Mouse (Mus musculus) midbrain, embryonic 14.5 days (tissue): ENCODE results near the gene Gpr15. TPM values are rescaled to one million over a fixed set of nuclear protein-coding genes. Genes with fewer than 3 reads are reported as not detected.

ENCODE experiments used
- ATAC-seq: fragments of 200-750 bp; cut with Nextera tagmentation; 2 replicates; pipeline ENCODE4 v1.8.0; 2017; ENCODE audit warnings: moderate number of reproducible peaks, moderate library complexity; ENCODE audit not compliant: low FRiP score, low TSS enrichment
- DNase-seq: peaks from one replicate; pipeline ENCODE4 v3.0.0-alpha.2; 2015
- H3K27ac ChIP-seq: fragments of 300-500 bp; sonication (generic); replicated peaks from 2 replicates; pipeline ENCODE4 v1.5.1; 2014; ENCODE audit warnings: mild to moderate bottlenecking, low read depth, low read length, moderate library complexity
- H3K27me3 ChIP-seq: fragments of 300-500 bp; sonication (generic); 2 replicates; pipeline ENCODE4 v1.6.1; 2014; ENCODE audit warnings: low read length, control low read depth, mixed read lengths; ENCODE audit not compliant: control insufficient read depth, insufficient read depth
- H3K36me3 ChIP-seq: fragments of 300-500 bp; sonication (generic); 2 replicates; pipeline ENCODE4 v1.6.1; 2014; ENCODE audit warnings: low read length, control low read depth; ENCODE audit not compliant: control insufficient read depth, insufficient read depth
- H3K4me1 ChIP-seq: fragments of 300-500 bp; sonication (generic); 2 replicates; pipeline ENCODE4 v1.6.1; 2014; ENCODE audit warnings: mild to moderate bottlenecking, antibody characterized with exemption, low read length, control low read depth; ENCODE audit not compliant: control insufficient read depth, insufficient read depth
- H3K4me2 ChIP-seq: fragments of 300-500 bp; sonication (generic); 2 replicates; pipeline ENCODE4 v1.6.1; 2014; ENCODE audit warnings: mild to moderate bottlenecking, low read length, moderate library complexity
- H3K4me3 ChIP-seq: fragments of 300-500 bp; sonication (generic); replicated peaks from 2 replicates; pipeline ENCODE4 v1.5.1; 2014; ENCODE audit warnings: low read depth, low read length
- H3K9ac ChIP-seq: fragments of 300-500 bp; sonication (generic); replicated peaks from 2 replicates; pipeline ENCODE4 v1.6.1; 2014; ENCODE audit warnings: mild to moderate bottlenecking, low read length, moderate library complexity
- H3K9me3 ChIP-seq: fragments of 300-500 bp; sonication (generic); 2 replicates; pipeline ENCODE4 v1.6.1; 2016; ENCODE audit warnings: low read length, control low read depth, mixed read lengths; ENCODE audit not compliant: control insufficient read depth
- WGBS: fragments of 180-500 bp; shearing (Covaris S2); extraction: QIAGEN DNeasy Blood & Tissue Kit; methylation state at CpG from one replicate; pipeline ENCODE4 v1.1.7; 2014; 5-methylcytosine and 5-hydroxymethylcytosine counted together
- polyA plus RNA-seq: library from polyadenylated mRNA; unstranded; fragments of >200 nt; fragmentation: Nextera tagmentation; extraction: Ambion mirVana; gene quantifications from 2 replicates; pipeline ENCODE4 v1.2.1, GENCODE M21; 2014

Gene Gpr15
- polyA plus RNA-seq, 1 experiment from 2014 or later = 0.13 TPM

DNA sequence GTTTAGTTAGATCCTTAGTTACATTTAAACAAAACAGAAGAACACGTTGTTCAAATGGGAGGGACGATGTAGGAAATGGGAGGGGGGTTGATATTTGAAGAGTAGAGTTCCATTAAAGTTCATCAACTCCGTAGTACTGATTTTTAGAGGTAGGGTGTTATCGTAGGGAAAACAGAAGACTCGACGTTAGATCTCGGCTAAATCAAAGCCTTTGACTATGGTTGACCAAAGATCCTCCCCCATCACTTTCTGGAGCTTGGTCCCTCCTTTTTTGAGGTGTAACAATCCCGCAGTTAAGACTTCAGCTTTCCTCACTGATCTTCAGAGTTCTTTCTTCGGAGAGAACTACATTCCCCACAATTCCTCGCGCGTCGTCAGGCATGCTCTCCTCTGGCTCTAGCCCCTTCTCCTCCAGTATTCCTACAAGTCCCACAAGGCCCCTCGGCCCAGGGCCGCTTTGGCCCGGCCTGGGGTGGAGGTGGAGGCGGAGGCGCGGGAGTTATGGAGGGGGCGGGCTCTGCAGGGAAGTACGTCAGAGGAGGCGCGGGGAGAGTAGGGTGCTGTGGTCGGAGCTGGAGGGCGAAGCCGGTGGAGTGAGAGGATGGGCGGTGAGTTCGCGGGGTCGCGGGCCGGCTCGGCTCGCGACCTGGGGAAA is 8.7 kb upstream of the Gpr15 start, which contains the start of gene Cldnd1:
TSS of gene Cldnd1 (plus strand) at position 434 of the 655 bp plus-strand sequence.
- peak within 1 kb of the TSS; percentile 80 for H3K9ac ChIP-seq
- DNase-seq = peak; percentile 98
- peak within 1 kb of the TSS; percentile 81 for H3K4me3 ChIP-seq
- no peaks in the 10 kb centered on the region for H3K27me3 ChIP-seq
- peak; percentile 100 for ATAC-seq
- no peaks in the 10 kb centered on the region for H3K9me3 ChIP-seq
- 2% methylated on average over 35 of the region's 35 CpGs for WGBS
- peaks cover 6% of the 10 kb centered on the region; the same call in 1 of the 2 replicates for H3K4me1 ChIP-seq
- peak within 1 kb of the TSS; percentile 71 for H3K4me2 ChIP-seq
- H3K27ac ChIP-seq = peak within 1 kb of the TSS; percentile 86
- peaks cover 25% of the 10 kb centered on the region for H3K36me3 ChIP-seq

DNA sequence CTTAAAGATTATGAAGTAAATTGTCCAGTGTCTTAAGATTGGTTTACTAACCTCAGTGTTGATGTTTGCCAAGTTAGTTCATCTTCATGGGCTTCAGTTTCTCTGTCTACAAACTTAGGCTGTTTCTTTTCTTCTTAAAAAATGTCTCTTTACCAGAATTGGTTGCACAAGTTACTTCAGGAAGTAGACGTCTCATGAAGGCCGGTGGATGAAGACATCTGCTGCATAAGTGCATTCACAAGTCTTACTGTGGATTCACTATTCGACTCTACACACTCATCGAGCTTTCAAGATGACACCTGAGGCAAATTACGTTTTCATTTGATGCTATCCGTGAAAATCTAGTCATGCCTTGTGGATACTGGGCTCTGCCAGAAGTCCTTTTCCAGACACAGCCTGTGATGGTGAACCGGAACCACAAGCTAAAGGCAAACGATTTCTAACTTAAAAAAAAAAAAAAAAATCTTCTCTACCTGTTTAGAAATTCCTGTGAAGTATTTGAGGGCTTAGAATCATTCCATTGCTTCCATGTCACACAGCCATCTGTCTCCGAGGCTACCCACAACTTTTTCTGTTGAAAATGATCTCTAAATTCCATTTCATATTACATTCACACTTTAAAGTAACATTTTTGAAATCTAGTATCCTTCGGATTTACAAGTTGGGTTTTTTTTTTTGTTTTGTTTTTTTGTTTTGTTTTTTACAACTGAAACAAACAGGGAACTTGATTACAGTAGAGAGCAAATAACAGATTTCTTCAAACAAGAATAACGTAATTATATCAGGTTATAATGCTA is 8.0 kb upstream of the Gpr15 start:
- Histone ChIP-seq H3K9ac (no peak overlapping the region), H3K27me3 (no peaks in the 10 kb centered on the region), H3K4me1 (peaks cover 6% of the 10 kb centered on the region; the same call in 1 of the 2 replicates), H3K36me3 (peaks cover 18% of the 10 kb centered on the region), H3K4me2 (peak overlapping the region; percentile 41; the same call in 1 of the 2 replicates), H3K27ac (no peak overlapping the region), H3K4me3 (no peak overlapping the region), H3K9me3 (no peaks in the 10 kb centered on the region)
- no peak for ATAC-seq
- DNase-seq = no peak
- WGBS = 81% methylated on average over 11 of the region's 11 CpGs

DNA sequence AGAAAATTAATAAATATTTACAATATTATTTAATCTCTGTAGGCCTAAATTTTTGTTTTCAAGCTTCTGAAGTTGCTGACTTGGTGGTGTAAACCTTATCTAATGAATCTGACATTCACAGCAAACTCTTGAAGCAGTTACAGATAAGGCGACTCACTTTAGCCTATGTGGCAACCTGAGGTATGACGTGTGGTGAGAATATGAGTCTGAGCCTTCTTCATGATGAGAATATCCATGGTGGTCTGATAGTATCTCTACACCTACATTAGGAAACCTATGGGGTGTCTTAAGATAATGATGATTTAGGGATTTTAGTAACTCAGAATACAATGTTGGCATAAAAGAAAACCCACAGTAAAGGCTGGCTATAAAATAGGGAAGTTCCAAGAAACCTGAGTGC is 3.4 kb upstream of the Gpr15 start:
- H3K27ac ChIP-seq = no peak overlapping the region
- WGBS = 92% methylated on average over 2 of the region's 2 CpGs
- no peak for DNase-seq
- H3K4me2 ChIP-seq = no peak overlapping the region
- H3K27me3 ChIP-seq = no peaks in the 10 kb centered on the region
- H3K4me3 ChIP-seq = no peak overlapping the region
- H3K9ac ChIP-seq = no peak overlapping the region
- H3K9me3 ChIP-seq = no peaks in the 10 kb centered on the region
- no peak for ATAC-seq
- no peaks in the 10 kb centered on the region for H3K36me3 ChIP-seq
- H3K4me1 ChIP-seq = no peaks in the 10 kb centered on the region

DNA sequence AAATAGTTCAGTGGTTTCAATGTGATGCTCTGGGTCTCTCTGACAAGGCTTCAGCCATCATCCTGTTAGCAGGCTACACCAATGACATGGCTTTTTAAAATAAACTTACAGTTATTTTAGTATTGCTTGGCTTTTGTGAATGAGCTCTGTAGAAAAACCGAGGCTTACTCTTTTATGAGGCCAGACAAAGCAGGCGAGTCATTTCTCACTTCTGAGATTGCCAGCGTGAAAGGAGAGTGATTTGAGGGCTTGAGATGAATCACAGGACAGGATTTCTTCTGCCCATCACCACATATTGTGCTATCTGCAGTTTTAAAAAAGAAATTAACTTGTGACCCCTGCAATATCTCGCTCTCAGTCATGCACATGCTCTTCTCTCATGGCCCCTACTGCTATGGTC is 3.9 kb downstream of the Gpr15 start:
- no peak for DNase-seq
- H3K9me3 ChIP-seq = no peaks in the 10 kb centered on the region
- H3K4me1 ChIP-seq = no peaks in the 10 kb centered on the region
- H3K4me2 ChIP-seq = no peak overlapping the region
- ATAC-seq = no peak
- H3K27me3 ChIP-seq = no peaks in the 10 kb centered on the region
- no peak overlapping the region for H3K9ac ChIP-seq
- H3K36me3 ChIP-seq = no peaks in the 10 kb centered on the region
- WGBS = 75% methylated on average over 4 of the region's 4 CpGs
- H3K27ac ChIP-seq = no peak overlapping the region
- H3K4me3 ChIP-seq = no peak overlapping the region

DNA sequence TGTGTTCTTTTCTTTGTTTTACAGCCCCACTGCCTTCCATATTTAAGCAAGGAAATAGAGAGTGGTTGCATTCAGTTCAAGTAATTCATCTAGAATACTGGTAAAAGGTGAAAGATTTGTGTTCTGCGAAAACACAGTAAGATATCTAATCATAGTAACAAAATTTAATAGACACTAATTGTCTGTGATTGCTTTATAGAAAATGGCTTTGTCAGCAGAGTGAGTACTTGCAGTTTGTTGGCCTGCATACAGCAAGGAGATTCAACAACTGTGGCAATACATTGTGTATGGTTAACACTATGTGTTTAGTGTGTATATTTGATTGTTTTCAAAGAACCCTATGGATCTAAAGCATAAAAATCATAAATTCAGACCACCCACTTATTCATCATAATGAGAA is 5.7 kb downstream of the Gpr15 start:
- ATAC-seq = no peak
- no peak for DNase-seq
- Histone ChIP-seq H3K4me3 (no peak overlapping the region), H3K27ac (no peak overlapping the region), H3K36me3 (no peaks in the 10 kb centered on the region), H3K9me3 (no peaks in the 10 kb centered on the region), H3K4me1 (no peaks in the 10 kb centered on the region), H3K4me2 (no peak overlapping the region), H3K27me3 (no peaks in the 10 kb centered on the region), H3K9ac (no peak overlapping the region)
- 86% methylated on average over 1 of the region's 1 CpGs for WGBS

DNA sequence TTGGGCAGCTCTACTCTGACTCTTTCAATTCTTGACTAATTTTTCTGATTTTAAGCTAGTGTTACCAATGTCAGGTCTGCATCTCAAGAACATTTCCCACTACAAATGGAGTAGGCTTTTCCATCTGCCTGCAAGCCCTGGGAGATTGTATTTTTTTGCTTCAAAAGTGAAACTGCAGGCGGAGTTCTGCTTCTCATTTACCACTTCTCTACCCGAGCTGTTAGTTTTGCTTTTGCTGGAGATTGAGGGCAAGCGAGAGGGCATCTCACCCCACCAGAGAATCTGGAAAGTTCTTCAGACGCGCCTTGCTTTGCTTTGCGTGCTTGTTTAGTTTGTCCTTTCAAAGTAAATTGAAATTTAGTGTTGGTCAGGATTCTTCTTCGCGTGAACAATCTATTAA is 6.6 kb downstream of the Gpr15 start:
- Histone ChIP-seq H3K4me3 (no peak overlapping the region), H3K27me3 (no peaks in the 10 kb centered on the region), H3K9me3 (no peaks in the 10 kb centered on the region), H3K27ac (no peak overlapping the region), H3K36me3 (no peaks in the 10 kb centered on the region), H3K9ac (no peak overlapping the region), H3K4me2 (no peak overlapping the region), H3K4me1 (no peaks in the 10 kb centered on the region)
- ATAC-seq (no peak), DNase-seq (no peak)
- 90% methylated on average over 8 of the region's 8 CpGs for WGBS

DNA sequence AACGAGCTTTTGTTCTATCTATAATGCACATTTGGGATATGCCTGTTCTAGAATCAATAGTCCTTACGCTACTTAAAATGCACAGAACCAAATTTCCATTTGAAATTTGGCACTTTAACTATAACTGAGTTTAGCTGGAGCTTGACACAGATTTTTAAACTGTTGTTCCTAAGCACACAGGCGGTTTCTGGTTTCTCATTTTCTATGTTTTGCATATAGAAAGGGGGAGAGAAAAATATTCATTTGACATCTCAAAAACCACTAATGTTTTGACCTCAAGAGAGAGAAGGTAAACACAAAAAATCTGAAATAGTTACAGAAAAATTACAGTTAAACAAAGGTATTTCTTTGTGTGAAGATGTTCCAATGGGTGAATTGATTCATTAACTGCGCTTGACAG is 9.3 kb downstream of the Gpr15 start:
- Histone ChIP-seq H3K27ac (no peak overlapping the region), H3K9me3 (no peaks in the 10 kb centered on the region), H3K9ac (no peak overlapping the region), H3K4me1 (no peaks in the 10 kb centered on the region), H3K4me3 (no peak overlapping the region), H3K27me3 (no peaks in the 10 kb centered on the region), H3K36me3 (no peaks in the 10 kb centered on the region), H3K4me2 (no peak overlapping the region)
- ATAC-seq (no peak), DNase-seq (no peak)
- 75% methylated on average over 4 of the region's 4 CpGs for WGBS

DNA sequence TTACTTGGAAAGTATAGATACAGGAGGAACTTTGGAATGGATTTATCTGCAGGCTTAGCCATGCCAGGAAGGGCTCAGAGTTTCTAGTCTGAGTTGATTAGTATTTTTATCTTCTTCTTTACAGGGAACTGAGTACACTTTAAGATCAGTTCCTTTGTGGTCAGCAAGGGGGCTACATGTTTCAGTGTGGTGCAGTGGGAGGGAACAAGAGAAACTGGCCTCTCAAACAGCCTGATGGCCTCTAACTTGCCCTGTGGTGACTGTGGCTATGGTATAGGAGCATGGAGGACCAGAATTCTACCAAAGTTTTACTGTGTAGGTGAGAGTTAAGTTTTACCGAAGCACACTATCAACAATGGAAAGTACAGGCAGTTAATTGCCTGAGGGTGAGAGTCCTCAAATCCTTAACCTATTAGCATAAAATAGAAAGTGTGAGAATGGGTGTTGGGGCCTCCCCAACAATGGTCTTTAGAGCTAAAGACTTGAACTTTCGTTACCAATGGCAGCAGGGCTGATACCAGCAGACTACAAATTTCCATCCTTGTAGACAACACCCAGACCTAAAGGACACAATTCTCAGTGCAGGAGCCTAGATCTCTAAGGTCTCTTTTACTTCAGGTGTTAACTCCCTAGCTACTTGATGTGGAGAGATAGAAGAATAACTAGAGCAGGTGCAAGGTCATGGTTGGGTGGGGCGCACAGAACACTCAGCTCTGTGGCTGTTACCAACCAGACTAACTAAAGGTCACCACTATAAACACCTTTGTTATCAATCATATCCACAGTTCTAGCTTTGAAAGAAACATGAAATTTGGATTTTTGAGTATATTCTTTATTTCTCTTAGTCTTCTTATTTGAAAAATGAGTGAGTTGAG is 10.0 kb downstream of the Gpr15 start:
- WGBS = 82% methylated on average over 3 of the region's 3 CpGs
- H3K4me3 ChIP-seq = no peak overlapping the region
- no peak for ATAC-seq

More for the DNA sequence above, 10.0 kb downstream of the Gpr15 start:
- H3K4me2 ChIP-seq = no peak overlapping the region
- no peak overlapping the region for H3K9ac ChIP-seq
- no peak overlapping the region for H3K27ac ChIP-seq
- no peaks in the 10 kb centered on the region for H3K36me3 ChIP-seq
- H3K27me3 ChIP-seq = no peaks in the 10 kb centered on the region
- no peak for DNase-seq
- H3K9me3 ChIP-seq = no peaks in the 10 kb centered on the region
- H3K4me1 ChIP-seq = no peaks in the 10 kb centered on the region
